Mouse (Mus musculus): Measurements from ENCODE around the gene Cyb5r4. TPM values are rescaled to one million over a fixed set of nuclear protein-coding genes. Genes with fewer than 3 reads are reported as not detected.

Cyb5r4 gene
- polyA plus RNA-seq, 1 experiment from 2014 or later, result 42.6 TPM

DNA sequence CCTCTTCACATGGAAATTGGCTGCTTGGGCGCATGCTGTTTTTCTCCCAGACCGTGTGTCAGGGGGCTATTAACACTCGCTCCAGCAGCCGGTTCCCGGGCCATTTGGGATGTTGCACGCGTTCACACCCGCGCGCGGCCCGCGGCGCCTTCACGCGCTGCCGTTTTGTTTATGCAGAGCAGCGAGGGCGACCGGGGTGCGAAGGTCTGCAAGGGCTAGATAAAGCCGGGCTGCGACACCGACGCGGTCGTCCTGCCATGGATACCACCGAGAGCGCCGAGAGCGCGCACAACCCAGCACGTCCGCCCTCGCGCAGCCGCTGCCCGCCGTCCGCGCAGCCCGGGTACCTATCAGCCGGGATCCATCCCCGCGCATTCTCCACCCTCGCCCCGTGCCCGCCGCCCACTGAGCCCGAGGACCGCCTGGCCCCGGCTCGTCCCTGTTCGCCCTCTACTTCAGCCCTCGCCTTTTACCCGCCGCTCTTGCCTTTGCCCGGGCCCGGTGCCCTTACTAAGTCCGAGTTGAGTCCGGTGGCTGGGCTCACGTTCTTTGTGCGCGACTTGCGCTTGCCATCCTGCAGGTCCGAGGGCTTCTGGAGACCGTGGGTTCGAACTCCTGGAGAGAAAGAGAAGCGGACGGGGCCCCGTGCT lies 6.4 kb upstream of the Cyb5r4 start, which contains the start of gene Ripply2:
Gene Ripply2 (plus strand): TSS at position 250 of the 650 bp plus-strand sequence.
- Histone ChIP-seq H3K9me3 (ENCODE audit: low read length) (no peaks in the 10 kb centered on the region), H3K27me3 (replicated peaks; ENCODE audit: insufficient read depth, low read length) (peaks cover 22% of the 10 kb centered on the region), H3K4me2 (replicated peaks; ENCODE audit: low read depth, low read length) (peak within 1 kb of the TSS; percentile 46), H3K27ac (ENCODE audit: low read length) (no peak within 1 kb of the TSS), H3K36me3 (ENCODE audit: insufficient read depth, low read length) (no peaks in the 10 kb centered on the region), H3K4me3 (ENCODE audit: low read depth, low read length) (peak within 1 kb of the TSS; percentile 15), H3K4me1 (ENCODE audit: insufficient read depth, low read depth, low read length) (no peaks in the 10 kb centered on the region), H3K9ac (replicated peaks; ENCODE audit: low read depth) (no peak within 1 kb of the TSS)
- ATAC-seq (no peak), DNase-seq (ENCODE audit: low spot score) (no peak)
- 1% methylated on average over 67 of the region's 71 CpGs for WGBS
- TF ChIP-seq EP300 (IDR thresholded peaks at IDR 0.05) (no peak), CTCF (IDR thresholded peaks at IDR 0.05) (no peak)

DNA sequence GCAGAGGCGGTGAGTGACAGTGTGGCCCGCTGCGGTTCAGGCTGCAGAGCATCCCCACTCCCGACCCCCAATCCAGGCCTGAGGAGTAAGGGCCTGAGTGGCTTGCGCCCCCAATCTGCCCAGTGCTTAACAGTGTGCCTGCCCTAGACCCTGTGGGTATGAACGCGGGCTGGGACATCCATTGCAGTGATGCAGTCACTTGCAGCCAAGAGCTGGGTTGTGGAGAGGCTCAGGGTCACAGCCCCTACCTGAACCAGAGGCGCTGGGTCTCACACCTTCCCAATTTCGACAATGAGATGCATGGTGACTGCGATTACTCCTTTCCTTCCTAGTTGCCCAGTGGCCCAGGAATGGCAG lies 5.9 kb upstream of the Cyb5r4 start:
- ATAC-seq (no peak), DNase-seq (ENCODE audit: low spot score) (no peak)
- 5% methylated on average over 10 of the region's 10 CpGs for WGBS
- Histone ChIP-seq H3K4me1 (ENCODE audit: insufficient read depth, low read depth, low read length) (no peaks in the 10 kb centered on the region), H3K4me2 (replicated peaks; ENCODE audit: low read depth, low read length) (no peak overlapping the region), H3K27ac (ENCODE audit: low read length) (no peak overlapping the region), H3K36me3 (ENCODE audit: insufficient read depth, low read length) (no peaks in the 10 kb centered on the region), H3K9me3 (ENCODE audit: low read length) (no peaks in the 10 kb centered on the region), H3K27me3 (replicated peaks; ENCODE audit: insufficient read depth, low read length) (peaks cover 22% of the 10 kb centered on the region), H3K4me3 (ENCODE audit: low read depth, low read length) (no peak overlapping the region; the same call in 1 of the 2 replicates), H3K9ac (replicated peaks; ENCODE audit: low read depth) (no peak overlapping the region)
- TF ChIP-seq CTCF (IDR thresholded peaks at IDR 0.05) (no peak), EP300 (IDR thresholded peaks at IDR 0.05) (no peak)

GRCm38 (mm10) chr9:87025764-87026163 lies 4.0 kb downstream of the Cyb5r4 start:
- 67% methylated on average over 6 of the region's 6 CpGs for WGBS
- Histone ChIP-seq H3K4me2 (replicated peaks; ENCODE audit: low read depth, low read length) (no peak overlapping the region), H3K27me3 (replicated peaks; ENCODE audit: insufficient read depth, low read length) (no peaks in the 10 kb centered on the region), H3K4me1 (ENCODE audit: insufficient read depth, low read depth, low read length) (no peaks in the 10 kb centered on the region), H3K4me3 (ENCODE audit: low read depth, low read length) (no peak overlapping the region), H3K36me3 (ENCODE audit: insufficient read depth, low read length) (no peaks in the 10 kb centered on the region), H3K9me3 (ENCODE audit: low read length) (no peaks in the 10 kb centered on the region), H3K9ac (replicated peaks; ENCODE audit: low read depth) (no peak overlapping the region), H3K27ac (ENCODE audit: low read length) (no peak overlapping the region)
- no peak for ATAC-seq
- TF ChIP-seq CTCF (IDR thresholded peaks at IDR 0.05) (no peak), EP300 (IDR thresholded peaks at IDR 0.05) (no peak)
- no peak for DNase-seq (ENCODE audit: low spot score)

DNA sequence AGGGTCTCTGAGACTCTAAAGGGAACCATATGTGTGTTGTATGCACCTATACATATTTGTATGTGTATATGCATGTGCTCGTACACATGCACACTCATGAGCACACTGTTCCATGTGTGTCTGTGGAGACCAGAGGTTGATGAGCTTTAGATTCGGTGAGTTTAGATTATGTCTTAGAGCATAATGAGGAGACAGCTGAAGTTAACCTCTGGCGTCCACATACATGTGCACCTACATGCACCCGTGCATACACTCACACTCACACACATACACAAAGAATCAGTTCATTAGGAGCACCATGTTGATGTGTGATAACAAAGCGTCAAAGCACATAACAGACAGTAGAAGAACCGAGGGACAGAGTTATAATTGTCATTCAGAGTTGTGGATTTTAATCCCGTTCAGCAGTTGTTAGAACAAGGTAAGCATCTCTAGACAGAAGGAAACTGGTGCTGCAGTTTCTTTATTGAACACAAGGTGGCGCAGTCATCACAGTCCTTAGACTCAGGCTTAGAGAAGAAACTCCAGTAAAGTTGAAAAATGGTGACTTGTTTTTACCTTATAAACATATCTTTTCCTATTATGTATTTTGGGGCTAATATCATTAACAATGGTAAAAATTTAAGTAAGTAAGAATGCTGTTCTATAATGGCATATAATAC lies 5.7 kb downstream of the Cyb5r4 start:
- no peaks in the 10 kb centered on the region for H3K4me1 ChIP-seq (ENCODE audit: insufficient read depth, low read depth, low read length)
- no peak overlapping the region for H3K4me3 ChIP-seq (ENCODE audit: low read depth, low read length)
- no peak overlapping the region for H3K4me2 ChIP-seq (replicated peaks; ENCODE audit: low read depth, low read length)
- no peaks in the 10 kb centered on the region for H3K9me3 ChIP-seq (ENCODE audit: low read length)
- no peaks in the 10 kb centered on the region for H3K36me3 ChIP-seq (ENCODE audit: insufficient read depth, low read length)
- ATAC-seq (no peak), DNase-seq (ENCODE audit: low spot score) (peak; percentile 78)
- H3K27ac ChIP-seq (ENCODE audit: low read length), result no peak overlapping the region
- WGBS, result 40% methylated on average over 8 of the region's 8 CpGs
- H3K9ac ChIP-seq (replicated peaks; ENCODE audit: low read depth), result no peak overlapping the region
- no peaks in the 10 kb centered on the region for H3K27me3 ChIP-seq (replicated peaks; ENCODE audit: insufficient read depth, low read length)
- TF ChIP-seq CTCF (IDR thresholded peaks at IDR 0.05) (peak; percentile 87), EP300 (IDR thresholded peaks at IDR 0.05) (no peak)

DNA sequence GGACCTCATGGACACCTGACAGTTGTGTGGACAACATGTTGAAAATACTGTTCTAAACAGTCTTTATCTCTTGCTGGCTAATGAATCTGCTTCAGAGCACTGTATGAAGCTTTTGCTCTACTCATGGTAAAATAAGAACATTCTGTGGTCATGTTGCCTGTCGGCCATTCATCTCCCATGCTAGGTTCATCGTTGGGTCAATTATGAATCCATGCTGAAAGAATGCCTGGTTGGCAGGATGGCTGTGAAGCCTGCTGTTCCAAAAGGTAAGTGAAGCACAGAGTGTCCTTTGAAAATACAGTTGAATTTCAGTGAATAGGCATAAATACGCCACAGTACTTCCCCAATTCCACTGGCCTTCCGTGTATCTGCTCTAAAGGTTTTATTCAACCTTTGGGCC lies 10.4 kb downstream of the Cyb5r4 start:
- H3K36me3 ChIP-seq (ENCODE audit: insufficient read depth, low read length), result no peaks in the 10 kb centered on the region
- H3K9me3 ChIP-seq (ENCODE audit: low read length), result no peaks in the 10 kb centered on the region
- TF ChIP-seq CTCF (IDR thresholded peaks at IDR 0.05), result no peak
- TF ChIP-seq EP300 (IDR thresholded peaks at IDR 0.05), result no peak
- DNase-seq (ENCODE audit: low spot score) (no peak), ATAC-seq (no peak)
- no peaks in the 10 kb centered on the region for H3K27me3 ChIP-seq (replicated peaks; ENCODE audit: insufficient read depth, low read length)
- no peak overlapping the region for H3K9ac ChIP-seq (replicated peaks; ENCODE audit: low read depth)
- 83% methylated on average over 4 of the region's 4 CpGs for WGBS
- H3K4me2 ChIP-seq (replicated peaks; ENCODE audit: low read depth, low read length), result no peak overlapping the region
- no peak overlapping the region for H3K27ac ChIP-seq (ENCODE audit: low read length)
- H3K4me3 ChIP-seq (ENCODE audit: low read depth, low read length), result no peak overlapping the region
- no peaks in the 10 kb centered on the region for H3K4me1 ChIP-seq (ENCODE audit: insufficient read depth, low read depth, low read length)

GRCm38 (mm10) chr9:87034831-87035580 lies 13.2 kb downstream of the Cyb5r4 start:
- no peaks in the 10 kb centered on the region for H3K9me3 ChIP-seq (ENCODE audit: low read length)
- 60% methylated on average over 2 of the region's 2 CpGs for WGBS
- DNase-seq (ENCODE audit: low spot score), result no peak

More at GRCm38 (mm10) chr9:87034831-87035580, 13.2 kb downstream of the Cyb5r4 start:
- Histone ChIP-seq H3K4me2 (replicated peaks; ENCODE audit: low read depth, low read length) (no peak overlapping the region), H3K27me3 (replicated peaks; ENCODE audit: insufficient read depth, low read length) (no peaks in the 10 kb centered on the region), H3K4me3 (ENCODE audit: low read depth, low read length) (no peak overlapping the region), H3K27ac (ENCODE audit: low read length) (no peak overlapping the region), H3K4me1 (ENCODE audit: insufficient read depth, low read depth, low read length) (no peaks in the 10 kb centered on the region), H3K9ac (replicated peaks; ENCODE audit: low read depth) (no peak overlapping the region), H3K36me3 (ENCODE audit: insufficient read depth, low read length) (no peaks in the 10 kb centered on the region)
- no peak for TF ChIP-seq CTCF (IDR thresholded peaks at IDR 0.05)
- TF ChIP-seq EP300 (IDR thresholded peaks at IDR 0.05), result no peak
- no peak for ATAC-seq

Measured in lung, postnatal 0 days (tissue).